Mouse (Mus musculus): ENCODE results near the gene Lrrc1.

Lrrc1 gene

DNA sequence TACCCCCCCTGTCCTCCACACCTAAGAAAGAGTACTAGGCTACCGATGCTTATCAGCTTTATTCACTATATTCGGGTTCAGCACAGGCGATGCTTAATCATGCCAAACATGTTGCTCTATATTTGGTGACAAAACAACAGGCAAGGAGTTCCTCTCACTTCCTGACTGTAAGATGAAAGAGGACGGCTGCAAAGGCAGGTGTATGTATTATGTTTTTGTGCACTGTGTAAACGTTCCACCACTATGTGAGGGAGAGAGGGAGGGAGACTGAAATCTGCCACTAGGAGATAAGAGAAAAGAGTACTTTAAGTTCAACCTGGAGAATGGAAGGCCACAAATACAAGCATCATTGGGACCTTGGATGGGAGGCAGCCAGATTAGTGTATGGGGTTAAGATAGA, 77.7 kb downstream of the Lrrc1 start:
- no peak for DNase-seq (ENCODE audit: low read depth, low spot score)

DNA sequence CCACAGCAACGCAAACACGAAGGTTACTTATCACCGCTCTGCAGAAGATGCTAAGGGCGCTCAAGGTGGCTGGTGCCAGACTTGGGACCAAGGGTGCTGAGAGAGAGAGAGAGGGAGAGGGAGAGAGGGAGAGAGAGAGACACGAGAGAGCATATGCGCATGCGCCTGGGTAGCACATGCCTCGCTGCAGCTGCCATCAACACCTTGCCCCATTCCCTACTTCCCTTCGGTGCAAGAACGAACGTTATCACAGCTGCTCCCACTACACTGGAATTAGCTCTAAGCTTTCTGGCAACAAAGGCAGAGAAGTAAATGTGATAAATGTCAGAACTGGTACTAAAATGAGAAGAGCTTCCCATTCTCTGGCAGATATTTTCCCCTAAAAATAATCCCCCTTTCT, 79.3 kb downstream of the Lrrc1 start:
- DNase-seq (ENCODE audit: low read depth, low spot score) = no peak

- no peak for DNase-seq (ENCODE audit: low read depth, low spot score)
Observed at GRCm38 (mm10) chr9:77463861-77464260, 80.8 kb downstream of the Lrrc1 start.

GRCm38 (mm10) chr9:77463195-77463594, 81.5 kb downstream of the Lrrc1 start:
- no peak for DNase-seq (ENCODE audit: low read depth, low spot score)

DNA sequence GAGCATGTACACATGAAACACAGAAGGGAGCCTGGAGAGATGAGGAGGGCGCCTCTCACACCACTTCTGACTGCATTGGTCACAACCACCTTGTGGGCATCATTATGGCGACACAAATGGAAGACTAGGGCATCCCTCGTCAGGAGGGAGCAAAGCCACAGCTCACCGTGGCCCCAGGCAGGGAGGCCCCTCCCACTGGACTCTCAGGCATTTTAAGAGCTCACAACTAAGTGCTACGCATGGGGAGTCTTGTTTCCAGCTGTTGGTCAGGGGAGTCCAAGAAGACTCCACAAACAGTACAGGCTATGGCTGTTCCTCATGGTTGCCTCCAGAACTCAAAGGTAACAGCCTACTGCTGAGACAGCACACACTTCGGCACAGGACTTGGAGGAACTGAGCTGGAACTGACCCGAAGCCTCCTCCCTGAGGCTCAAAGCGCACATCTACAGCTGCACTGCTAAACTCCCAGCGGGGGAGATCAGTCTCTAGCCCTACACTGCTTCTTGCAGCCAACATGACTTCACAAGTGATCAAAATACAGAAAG, 83.2 kb downstream of the Lrrc1 start:
- no peak for DNase-seq (ENCODE audit: low read depth, low spot score)

- DNase-seq (ENCODE audit: low read depth, low spot score) = no peak
Observed at GRCm38 (mm10) chr9:77460408-77460807, 84.3 kb downstream of the Lrrc1 start.

DNA sequence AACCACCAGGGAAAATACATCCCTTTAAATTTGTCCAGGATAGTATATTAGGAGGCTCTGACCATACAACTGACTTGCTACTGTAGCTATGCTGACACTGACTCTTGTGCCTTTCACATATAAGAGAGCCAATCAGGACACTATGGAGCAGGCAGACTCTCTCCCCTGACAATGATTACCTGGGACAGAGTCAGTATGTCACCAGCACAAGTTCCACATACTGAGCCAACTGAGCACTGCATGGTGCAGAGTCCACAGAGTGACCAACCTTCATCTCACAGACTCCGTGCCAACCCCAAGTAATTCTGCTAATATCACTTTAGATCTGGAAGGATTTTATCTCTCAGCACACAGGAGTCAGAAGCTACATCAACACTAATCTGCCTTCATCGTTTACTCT, 85.3 kb downstream of the Lrrc1 start:
- DNase-seq (ENCODE audit: low read depth, low spot score) = no peak

DNA sequence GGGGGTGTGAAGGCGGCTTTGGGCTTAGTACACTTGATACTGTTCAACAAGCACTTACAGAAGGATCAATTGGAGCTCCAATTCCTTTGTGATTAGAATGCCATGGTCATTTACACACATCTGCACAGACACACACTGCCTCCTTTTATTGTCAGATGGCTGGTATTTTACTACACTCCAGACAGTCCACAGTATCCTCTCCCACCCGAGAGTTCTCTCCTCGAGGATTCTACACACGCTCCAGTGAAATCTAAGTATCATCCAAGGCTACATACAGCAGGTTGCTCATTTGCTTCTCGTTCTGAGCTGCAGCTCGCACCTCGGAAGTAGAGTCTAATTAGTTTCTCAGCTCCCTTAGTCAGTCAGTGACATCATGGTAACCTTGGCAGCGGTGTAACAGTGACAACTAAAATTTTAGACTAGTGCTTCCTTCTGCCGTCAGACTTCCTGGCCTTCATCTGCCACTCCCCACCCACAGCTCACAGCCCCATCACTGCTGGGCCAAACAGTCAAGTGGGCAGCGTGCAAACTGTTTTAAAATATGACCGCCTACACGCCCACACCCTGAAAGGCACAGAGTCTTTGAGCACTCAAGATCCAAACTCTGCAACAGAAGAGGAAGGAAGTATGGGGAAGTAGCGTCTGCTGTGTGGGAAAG, 88.4 kb downstream of the Lrrc1 start:
- no peak for DNase-seq (ENCODE audit: low read depth, low spot score)

DNA sequence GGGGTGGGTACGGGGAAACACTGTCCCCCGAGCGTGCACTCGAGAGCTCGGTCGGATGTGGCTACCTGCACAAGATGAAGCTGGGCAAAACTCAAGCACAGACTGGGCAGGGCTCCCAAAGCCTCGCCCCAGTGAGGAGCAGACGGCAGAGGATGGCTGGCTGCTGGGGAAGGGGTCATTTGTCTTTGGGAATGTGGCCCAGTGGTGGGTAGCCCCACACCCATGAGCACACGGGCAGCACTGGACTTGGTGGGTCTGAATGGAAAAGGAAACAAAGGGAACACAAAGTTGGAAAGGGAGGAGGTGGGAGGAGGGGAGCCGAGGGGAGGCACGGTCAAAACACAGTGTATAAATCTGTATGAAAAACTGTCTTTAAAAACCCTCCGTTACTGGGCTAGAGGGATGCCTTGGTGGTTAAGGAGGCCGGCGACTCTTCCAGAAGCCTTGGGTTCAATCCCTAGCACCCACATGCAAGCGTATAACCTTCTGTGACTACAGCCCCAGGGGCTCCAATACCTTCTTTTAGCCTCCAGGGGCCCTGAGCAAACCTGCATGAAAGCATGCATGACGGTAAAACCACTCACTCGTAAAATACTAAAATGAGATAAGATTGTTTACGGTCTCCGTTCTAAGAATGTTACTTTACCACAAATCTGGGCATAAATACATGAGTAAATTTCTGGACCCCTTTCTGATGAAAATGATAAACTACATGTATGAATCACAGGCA, 89.1 kb downstream of the Lrrc1 start:
- DNase-seq (ENCODE audit: low read depth, low spot score) = no peak

GRCm38 (mm10) chr9:77452046-77452807, 92.4 kb downstream of the Lrrc1 start:
- no peak for DNase-seq (ENCODE audit: low read depth, low spot score)

DNA sequence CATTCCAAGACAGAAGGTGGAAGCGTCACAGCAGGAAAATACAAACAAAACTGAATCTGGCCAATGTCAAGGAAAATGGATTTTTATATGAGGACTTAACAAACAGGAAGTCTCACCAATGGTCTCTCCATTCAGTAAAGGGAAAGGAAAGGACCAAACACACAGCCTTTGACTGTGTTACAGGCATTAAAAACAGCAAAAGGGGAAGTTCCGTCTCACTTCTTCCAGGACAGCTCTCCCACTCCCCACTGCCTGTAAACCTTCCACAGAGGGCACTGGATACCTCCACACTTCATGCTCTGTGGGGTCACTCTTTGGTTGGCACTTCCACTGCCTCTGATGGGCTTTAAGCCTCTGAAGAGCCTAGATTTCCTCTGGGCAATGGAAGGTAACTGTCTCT, 94.2 kb downstream of the Lrrc1 start:
- DNase-seq (ENCODE audit: low read depth, low spot score) = no peak

- no peak for DNase-seq (ENCODE audit: low read depth, low spot score)
Observed at GRCm38 (mm10) chr9:77444876-77445275, 99.8 kb downstream of the Lrrc1 start.

GRCm38 (mm10) chr9:77439371-77439770, 105.3 kb downstream of the Lrrc1 start:
- no peak for DNase-seq (ENCODE audit: low read depth, low spot score)

- no peak for DNase-seq (ENCODE audit: low read depth, low spot score)
Observed at GRCm38 (mm10) chr9:77438836-77439271, 105.8 kb downstream of the Lrrc1 start.

- no peak for DNase-seq (ENCODE audit: low read depth, low spot score)
Observed at GRCm38 (mm10) chr9:77437131-77437530, 107.5 kb downstream of the Lrrc1 start.

GRCm38 (mm10) chr9:77434965-77435364, 109.7 kb downstream of the Lrrc1 start:
- DNase-seq (ENCODE audit: low read depth, low spot score) = no peak

GRCm38 (mm10) chr9:77433476-77433875, 111.2 kb downstream of the Lrrc1 start:
- DNase-seq (ENCODE audit: low read depth, low spot score) = no peak

- no peak for DNase-seq (ENCODE audit: low read depth, low spot score)
Observed at GRCm38 (mm10) chr9:77432030-77432429, 112.6 kb downstream of the Lrrc1 start.

DNA sequence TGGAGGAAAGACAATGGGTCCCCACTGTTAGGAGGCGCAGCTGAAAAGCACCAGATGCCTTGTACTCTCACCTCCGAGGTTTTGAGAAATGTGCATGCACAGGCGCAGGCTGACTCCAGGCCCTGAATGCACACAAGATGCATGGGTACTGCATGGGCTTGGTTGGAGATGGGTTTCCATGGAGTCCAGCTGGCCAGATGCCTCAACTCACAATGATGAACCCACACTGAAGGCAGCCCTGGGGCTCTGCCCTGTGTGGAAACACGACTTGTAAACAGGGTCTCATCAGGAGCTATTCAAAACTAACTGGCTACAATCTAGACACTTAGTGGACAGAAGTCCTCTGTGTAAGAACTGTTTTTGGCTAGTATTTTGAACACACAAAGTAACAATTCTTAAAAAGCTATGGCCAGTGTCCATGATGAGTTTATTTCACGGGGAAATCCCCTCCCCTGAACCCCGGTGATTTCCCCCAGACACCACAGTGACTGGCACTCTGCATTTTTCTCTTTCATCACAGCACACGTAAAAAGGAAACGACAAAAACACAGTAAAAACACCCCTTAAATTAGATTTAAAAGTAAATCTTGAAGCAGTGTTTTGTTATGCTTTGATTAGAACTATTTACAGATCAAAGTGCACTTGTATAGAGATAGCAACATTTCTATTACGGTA, 114.1 kb downstream of the Lrrc1 start:
- no peak for DNase-seq (ENCODE audit: low read depth, low spot score)

GRCm38 (mm10) chr9:77429230-77430015, 115.2 kb downstream of the Lrrc1 start:
- DNase-seq (ENCODE audit: low read depth, low spot score) = no peak

DNA sequence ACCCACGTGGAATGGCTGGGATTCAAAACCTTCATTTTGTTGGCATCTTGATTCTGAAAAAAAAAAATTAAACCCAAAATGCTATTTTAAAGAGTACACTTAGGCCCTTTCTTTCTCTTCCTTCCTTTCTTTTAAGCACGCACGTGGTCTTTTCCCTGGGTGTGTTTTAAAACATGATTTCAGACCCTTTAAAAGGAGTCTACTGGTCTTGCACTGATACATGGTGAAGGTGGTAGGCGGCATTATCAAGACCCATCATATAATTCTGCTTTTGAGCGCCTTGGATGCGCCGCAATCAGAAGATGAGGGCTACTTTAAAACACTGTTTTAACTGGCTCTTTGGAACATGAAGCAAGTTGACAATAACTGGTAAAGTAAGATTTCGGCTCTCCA, 115.9 kb downstream of the Lrrc1 start:
- DNase-seq (ENCODE audit: low read depth, low spot score) = no peak

Data from mesoderm, embryonic 11.5 days (tissue).